Mouse (Mus musculus): ENCODE data around the gene Btf3l4. TPM values are rescaled to one million over a fixed set of nuclear protein-coding genes. Genes with fewer than 3 reads are reported as not detected.

Btf3l4 gene
- total RNA-seq, 2 experiments from 2014 or later: 83.6 to 97.1 TPM

- DNase-seq (ENCODE audit: low spot score in 2 of 2): no peak
These were observed 7.3 kb downstream of the Btf3l4 start for GRCm38 (mm10) chr4:108826096-108826495.

GRCm38 (mm10) chr4:108825677-108826076 is 7.7 kb downstream of the Btf3l4 start:
- no peak for DNase-seq (ENCODE audit: low spot score in 2 of 2)

GRCm38 (mm10) chr4:108811550-108811949 is 21.9 kb downstream of the Btf3l4 start:
- DNase-seq (ENCODE audit: low spot score in 2 of 2): no peak

GRCm38 (mm10) chr4:108811142-108811541 is 22.3 kb downstream of the Btf3l4 start:
- no peak for DNase-seq (ENCODE audit: low spot score in 2 of 2)

- no peak for DNase-seq (ENCODE audit: low spot score in 2 of 2)
These were observed 29.9 kb downstream of the Btf3l4 start for GRCm38 (mm10) chr4:108803535-108803934.

GRCm38 (mm10) chr4:108798083-108798830 is 35.2 kb downstream of the Btf3l4 start:
- DNase-seq (ENCODE audit: low spot score in 2 of 2): peak; percentile 30 to 63

GRCm38 (mm10) chr4:108796701-108797100 is 36.7 kb downstream of the Btf3l4 start:
- no peak for DNase-seq (ENCODE audit: low spot score in 2 of 2)

- DNase-seq (ENCODE audit: low spot score in 2 of 2): no peak
These were observed 39.5 kb downstream of the Btf3l4 start for GRCm38 (mm10) chr4:108793941-108794340.

- no peak for DNase-seq (ENCODE audit: low spot score in 2 of 2)
These were observed 42.9 kb downstream of the Btf3l4 start for GRCm38 (mm10) chr4:108790507-108790906.

GRCm38 (mm10) chr4:108789258-108789936 is 44.0 kb downstream of the Btf3l4 start:
- DNase-seq (ENCODE audit: low spot score in 2 of 2): no peak

GRCm38 (mm10) chr4:108782421-108783085 is 50.9 kb downstream of the Btf3l4 start:
- DNase-seq (ENCODE audit: low spot score in 2 of 2): no peak

GRCm38 (mm10) chr4:108781596-108781995 is 51.8 kb downstream of the Btf3l4 start:
- DNase-seq (ENCODE audit: low spot score in 2 of 2): no peak

GRCm38 (mm10) chr4:108780864-108781205 is 52.6 kb downstream of the Btf3l4 start:
- no peak for DNase-seq (ENCODE audit: low spot score in 2 of 2)

- peak; percentile 80 to 81 for DNase-seq (ENCODE audit: low spot score in 2 of 2)
These were observed 53.2 kb downstream of the Btf3l4 start, which contains the start of gene Zfyve9 for GRCm38 (mm10) chr4:108780057-108780863. Gene Zfyve9, minus strand, starts transcription at chr4:108780798.

- no peak for DNase-seq (ENCODE audit: low spot score in 2 of 2)
These were observed 53.7 kb downstream of the Btf3l4 start for GRCm38 (mm10) chr4:108779763-108780056.

- DNase-seq (ENCODE audit: low spot score in 2 of 2): no peak
These were observed 64.9 kb downstream of the Btf3l4 start for GRCm38 (mm10) chr4:108768527-108768926.

Other genes starting within 250 kb of the Btf3l4 start
- 10 to 100 TPM; 30.0 to 33.1 TPM for gene Cc2d1b, start 213.7 kb downstream of the Btf3l4 start, total RNA-seq (2021)
- under 1 TPM; 0.73 to 0.93 TPM for gene 3110021N24Rik, start 114.0 kb downstream of the Btf3l4 start, total RNA-seq (2021)
- gene Zfyve9, start 52.8 kb downstream of the Btf3l4 start, total RNA-seq (2021): 10 to 100 TPM; 24.5 to 26.5 TPM
- gene Txndc12, start 987 bp upstream of the Btf3l4 start, total RNA-seq (2021): 10 to 100 TPM; 37.2 to 41.1 TPM
- 10 to 100 TPM; 19.8 to 20.4 TPM for gene Kti12, start 14.2 kb upstream of the Btf3l4 start, total RNA-seq (2021)
- gene A730015C16Rik, start 15.0 kb upstream of the Btf3l4 start, total RNA-seq (2021): under 1 TPM in 1 of 2 experiments, not detected in 1; 0.37 TPM
- gene Rab3b, start 45.4 kb upstream of the Btf3l4 start, total RNA-seq (2021): 1 to 10 TPM in 1 of 2 experiments, under 1 TPM in 1; 0.98 to 1.0 TPM
- gene Nrd1, start 167.0 kb upstream of the Btf3l4 start, total RNA-seq (2021): 10 to 100 TPM; 95.5 to 98.8 TPM